Mouse (Mus musculus): ENCODE results near the gene Amy2a2.

Amy2a2 gene

DNA sequence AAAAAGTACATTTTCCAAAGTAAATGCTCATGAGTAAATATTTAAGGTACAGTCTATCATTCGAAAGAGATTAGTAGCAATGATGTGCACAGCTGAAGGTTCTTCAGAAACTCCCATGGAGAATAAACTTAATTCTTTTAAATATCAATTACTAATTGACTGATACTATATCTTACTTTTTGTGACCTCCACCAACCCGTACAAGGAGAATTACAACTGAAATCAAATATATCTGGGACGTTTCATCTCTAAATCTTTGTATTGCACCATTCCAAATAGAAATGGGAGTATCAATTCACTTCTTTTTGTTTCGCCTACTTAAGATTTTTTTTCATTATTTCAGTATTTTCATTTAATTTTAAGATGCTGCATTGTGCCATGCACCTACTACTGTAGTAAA lies at the start of gene Amy2a2:
Gene Amy2a2 (minus strand): TSS at position 101 of the 400 bp plus-strand sequence.
- WGBS, result no CpG with 5 or more reads among the region's 4 CpGs

DNA sequence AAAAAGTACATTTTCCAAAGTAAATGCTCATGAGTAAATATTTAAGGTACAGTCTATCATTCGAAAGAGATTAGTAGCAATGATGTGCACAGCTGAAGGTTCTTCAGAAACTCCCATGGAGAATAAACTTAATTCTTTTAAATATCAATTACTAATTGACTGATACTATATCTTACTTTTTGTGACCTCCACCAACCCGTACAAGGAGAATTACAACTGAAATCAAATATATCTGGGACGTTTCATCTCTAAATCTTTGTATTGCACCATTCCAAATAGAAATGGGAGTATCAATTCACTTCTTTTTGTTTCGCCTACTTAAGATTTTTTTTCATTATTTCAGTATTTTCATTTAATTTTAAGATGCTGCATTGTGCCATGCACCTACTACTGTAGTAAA lies 32.5 kb downstream of the Amy2a2 start, which contains the start of gene Amy2a3:
Gene Amy2a3 (minus strand): TSS at position 101 of the 400 bp plus-strand sequence.
- no CpG with 5 or more reads among the region's 4 CpGs for WGBS

DNA sequence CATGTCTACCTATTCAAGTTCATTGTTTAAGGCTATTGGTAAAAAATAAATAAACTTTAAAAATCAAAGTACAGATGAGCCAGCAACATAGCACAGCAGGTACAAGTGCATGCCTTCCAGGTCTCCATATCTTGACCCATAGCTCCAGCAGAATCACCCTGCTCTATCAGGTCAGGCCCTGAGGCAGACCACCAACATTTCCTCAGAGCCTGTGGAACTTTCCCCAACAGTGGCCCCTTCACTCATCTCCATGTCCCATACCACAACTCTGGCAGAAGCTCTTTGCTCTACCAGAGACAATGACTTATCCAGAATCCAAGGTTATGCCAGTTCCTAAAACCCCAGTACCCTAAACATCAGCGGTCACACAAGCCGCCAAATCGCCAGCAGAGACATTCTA lies 43.5 kb downstream of the Amy2a2 start:
- no CpG with 5 or more reads among the region's 3 CpGs for WGBS

Measured in cerebral cortex, adult 2 months (tissue).